Mouse (Mus musculus) ovary, postnatal 36 days (tissue): ENCODE measurements around the gene Ccdc157.
A peak's percentile ranks its signal among the peaks of the same experiment; 100 is the strongest.
"Not testable (repeated sequence)": the region's sequence is repeated elsewhere in the genome, so short reads cannot be mapped to it uniquely, and the experiment has no call there.

ENCODE experiments used
- DNase-seq: peaks from one replicate; pipeline ENCODE4 v3.0.0; 2022; ENCODE audit warnings: low spot score, mixed read lengths

The Ccdc157 gene

GRCm38 (mm10) chr11:4159808-4160708 lies at the start of gene Ccdc157, which contains the start of gene Sf3a1:
Ccdc157 (minus strand) TSS chr11:4160293.
Sf3a1 (plus strand) TSS chr11:4160350.
- peak; percentile 93 for DNase-seq

GRCm38 (mm10) chr11:4209556-4209955 lies 49.5 kb upstream of the Ccdc157 start:
- DNase-seq, result no peak

GRCm38 (mm10) chr11:4207655-4208054 lies 47.6 kb upstream of the Ccdc157 start:
- DNase-seq, result no peak

GRCm38 (mm10) chr11:4206563-4206962 lies 46.5 kb upstream of the Ccdc157 start:
- DNase-seq, result no peak

GRCm38 (mm10) chr11:4205951-4206350 lies 45.9 kb upstream of the Ccdc157 start:
- no peak for DNase-seq

GRCm38 (mm10) chr11:4205097-4205655 lies 45.1 kb upstream of the Ccdc157 start:
- DNase-seq, result no peak

- peak; percentile 69 for DNase-seq
Measured at GRCm38 (mm10) chr11:4203705-4204074, 43.6 kb upstream of the Ccdc157 start.

- no peak for DNase-seq
Measured at GRCm38 (mm10) chr11:4202995-4203704, 43.1 kb upstream of the Ccdc157 start.

- no peak for DNase-seq
Measured at GRCm38 (mm10) chr11:4201981-4202700, 42.0 kb upstream of the Ccdc157 start.

GRCm38 (mm10) chr11:4197691-4198090 lies 37.6 kb upstream of the Ccdc157 start:
- DNase-seq, result peak; percentile 68

- DNase-seq, result no peak
Measured at GRCm38 (mm10) chr11:4196636-4197035, 36.5 kb upstream of the Ccdc157 start.

- DNase-seq, result no peak
Measured at GRCm38 (mm10) chr11:4195597-4196031, 35.5 kb upstream of the Ccdc157 start.

GRCm38 (mm10) chr11:4193420-4193819 lies 33.3 kb upstream of the Ccdc157 start:
- DNase-seq, result no peak

GRCm38 (mm10) chr11:4192757-4193156 lies 32.7 kb upstream of the Ccdc157 start:
- DNase-seq, result no peak

- DNase-seq, result no peak
Measured at GRCm38 (mm10) chr11:4190677-4191076, 30.6 kb upstream of the Ccdc157 start.

GRCm38 (mm10) chr11:4189182-4189581 lies 29.1 kb upstream of the Ccdc157 start:
- no peak for DNase-seq

GRCm38 (mm10) chr11:4187318-4187700 lies 27.2 kb upstream of the Ccdc157 start:
- DNase-seq, result no peak

GRCm38 (mm10) chr11:4186486-4187317 lies 26.6 kb upstream of the Ccdc157 start, which contains the start of gene Tbc1d10a:
Tbc1d10a (plus strand) TSS chr11:4186789.
- peak; percentile 98 for DNase-seq

GRCm38 (mm10) chr11:4185480-4185879 lies 25.4 kb upstream of the Ccdc157 start:
- DNase-seq, result not testable (repeated sequence)

GRCm38 (mm10) chr11:4184251-4184952 lies 24.3 kb upstream of the Ccdc157 start:
- no peak for DNase-seq
